Mouse (Mus musculus) liver, embryonic 14.5 days (tissue): ENCODE measurements around the gene Phip.

Experiments
- CTCF ChIP-seq: IDR thresholded peaks from 2 replicates; pipeline ENCODE4 v1.5.1; 2016; ENCODE audit warnings: antibody characterized with exemption, low read depth, control low read depth
- EP300 ChIP-seq: IDR thresholded peaks from 2 replicates; pipeline ENCODE4 v1.6.1; 2016; ENCODE audit warnings: antibody characterized with exemption, low read depth

GRCm38 (mm10) chr9:82856241-82856640 lies 119.1 kb downstream of the Phip start:
- TF ChIP-seq CTCF (no peak), EP300 (no peak)
